Mouse (Mus musculus): ENCODE data around the gene Olfr520. TPM values are rescaled to one million over a fixed set of nuclear protein-coding genes. Genes with fewer than 3 reads are reported as not detected.
"Not testable (repeated sequence)": the region's sequence is repeated elsewhere in the genome, so short reads cannot be mapped to it uniquely, and the experiment has no call there.

Olfr520 gene
- polyA plus RNA-seq, 1 experiment from 2014 or later: not detected

DNA sequence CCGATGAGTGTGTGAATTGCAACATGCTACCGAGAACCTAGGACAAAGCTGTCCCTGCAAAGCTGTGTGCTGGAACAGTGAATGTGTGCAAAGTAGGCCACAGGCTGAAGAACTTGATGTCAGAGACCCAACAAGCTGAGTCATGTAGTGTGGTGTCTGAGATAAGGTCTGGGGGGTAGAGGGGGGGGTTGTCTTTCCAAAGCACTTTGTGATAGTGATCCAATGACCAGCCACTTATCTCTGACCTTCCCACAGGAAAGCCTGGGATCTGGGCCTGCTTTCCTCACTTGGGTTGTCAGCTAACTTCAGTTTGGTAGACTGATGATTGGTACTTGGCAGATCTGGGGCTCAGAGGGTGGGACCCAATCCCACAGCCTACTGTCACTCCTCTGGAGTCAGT, 4.5 kb downstream of the Olfr520 start:
- H3K4me3 ChIP-seq: no peak overlapping the region
- H3K9ac ChIP-seq: no peak overlapping the region
- ATAC-seq (ENCODE audit: low FRiP score): no peak
- H3K27me3 ChIP-seq: no peaks in the 10 kb centered on the region
- H3K4me2 ChIP-seq: no peak overlapping the region
- H3K27ac ChIP-seq: no peak overlapping the region
- 90% methylated on average over 2 of the region's 2 CpGs for WGBS
- no peaks in the 10 kb centered on the region for H3K36me3 ChIP-seq
- 0 out of 2 replicates have a peak, but pooled peaks cover 5% of the 10 kb centered on the region for H3K4me1 ChIP-seq (replicated peaks)
- no peaks in the 10 kb centered on the region for H3K9me3 ChIP-seq

DNA sequence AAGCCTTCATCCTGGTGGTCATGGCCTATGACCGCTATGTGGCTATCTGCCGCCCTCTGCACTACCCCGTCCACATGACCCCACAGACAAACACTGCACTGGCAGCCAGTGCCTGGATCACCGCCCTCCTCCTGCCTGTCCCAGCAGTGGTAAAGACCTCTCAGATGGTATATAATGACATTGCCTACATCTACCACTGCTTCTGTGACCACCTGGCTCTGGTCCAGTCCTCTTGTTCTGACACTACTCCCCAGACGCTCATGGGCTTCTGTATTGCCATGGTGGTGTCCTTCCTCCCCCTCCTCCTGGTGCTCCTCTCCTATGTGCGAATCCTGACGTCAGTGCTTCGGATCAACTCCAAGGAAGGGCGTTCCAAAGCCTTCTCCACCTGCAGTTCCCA, 5.4 kb downstream of the Olfr520 start:
- not testable (repeated sequence) for H3K4me2 ChIP-seq; H3K36me3 ChIP-seq; ATAC-seq (ENCODE audit: low FRiP score); H3K9me3 ChIP-seq; H3K4me1 ChIP-seq (replicated peaks); H3K9ac ChIP-seq; H3K27me3 ChIP-seq; H3K4me3 ChIP-seq; H3K27ac ChIP-seq
- WGBS: 94% methylated on average over 9 of the region's 9 CpGs

DNA sequence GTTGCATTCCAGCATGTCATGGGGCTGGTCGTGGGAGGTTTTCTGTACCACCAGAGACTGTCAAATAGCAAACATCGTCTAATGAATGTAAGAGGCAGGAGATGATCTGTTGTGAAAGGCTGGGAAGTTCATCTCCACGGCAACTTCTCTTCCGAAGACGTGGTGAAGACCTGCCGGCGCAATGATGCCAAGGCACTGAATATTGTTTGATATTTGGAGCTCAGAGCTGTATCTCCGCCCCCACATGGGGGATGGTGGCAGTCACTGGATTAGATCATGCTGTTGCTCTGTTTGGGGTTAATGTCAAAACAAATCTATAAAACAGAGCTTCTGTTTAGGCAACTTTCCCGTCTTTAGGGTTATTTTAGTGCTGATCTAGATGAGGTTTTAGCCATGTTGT, 9.2 kb downstream of the Olfr520 start:
- WGBS: 49% methylated on average over 9 of the region's 9 CpGs
- no peak overlapping the region for H3K4me2 ChIP-seq
- no peak overlapping the region for H3K4me3 ChIP-seq
- H3K4me1 ChIP-seq (replicated peaks): 0 out of 2 replicates have a peak, but pooled peaks cover 5% of the 10 kb centered on the region
- H3K36me3 ChIP-seq: no peaks in the 10 kb centered on the region
- no peak overlapping the region for H3K27ac ChIP-seq
- ATAC-seq (ENCODE audit: low FRiP score): no peak
- H3K27me3 ChIP-seq: no peaks in the 10 kb centered on the region
- no peaks in the 10 kb centered on the region for H3K9me3 ChIP-seq
- H3K9ac ChIP-seq: no peak overlapping the region

DNA sequence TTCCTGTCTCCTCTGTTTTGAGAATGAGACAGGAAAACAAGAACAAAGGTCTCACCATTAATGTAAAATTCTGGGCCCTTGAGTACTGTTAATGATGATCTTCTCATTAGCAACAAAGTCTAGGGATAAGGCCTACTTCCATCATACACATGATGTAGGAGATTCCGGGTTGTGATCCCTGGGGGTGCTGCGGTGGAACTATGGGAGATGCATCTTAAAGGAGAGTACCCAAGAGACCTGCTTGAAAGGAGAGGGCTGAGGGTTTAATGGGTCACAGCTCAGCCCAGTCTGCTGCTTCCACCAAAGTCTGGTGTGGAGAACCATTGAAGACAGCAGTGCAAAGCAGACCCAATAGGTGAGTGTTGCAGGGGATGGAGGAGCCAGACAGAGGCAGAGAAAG, 33.1 kb downstream of the Olfr520 start, which contains the start of gene Olfr521:
Gene Olfr521, plus strand, starts transcription at position 301 of the 400 bp plus-strand sequence.
- H3K4me2 ChIP-seq: no peak within 1 kb of the TSS
- WGBS: 83% methylated on average over 2 of the region's 2 CpGs
- H3K27me3 ChIP-seq: no peaks in the 10 kb centered on the region
- H3K4me1 ChIP-seq (replicated peaks): no peaks in the 10 kb centered on the region
- peaks cover 16% of the 10 kb centered on the region for H3K9me3 ChIP-seq
- peaks cover 6% of the 10 kb centered on the region; the same call in 1 of the 2 replicates for H3K36me3 ChIP-seq
- no peak within 1 kb of the TSS for H3K9ac ChIP-seq
- H3K27ac ChIP-seq: no peak within 1 kb of the TSS
- ATAC-seq (ENCODE audit: low FRiP score): no peak
- H3K4me3 ChIP-seq: no peak within 1 kb of the TSS

DNA sequence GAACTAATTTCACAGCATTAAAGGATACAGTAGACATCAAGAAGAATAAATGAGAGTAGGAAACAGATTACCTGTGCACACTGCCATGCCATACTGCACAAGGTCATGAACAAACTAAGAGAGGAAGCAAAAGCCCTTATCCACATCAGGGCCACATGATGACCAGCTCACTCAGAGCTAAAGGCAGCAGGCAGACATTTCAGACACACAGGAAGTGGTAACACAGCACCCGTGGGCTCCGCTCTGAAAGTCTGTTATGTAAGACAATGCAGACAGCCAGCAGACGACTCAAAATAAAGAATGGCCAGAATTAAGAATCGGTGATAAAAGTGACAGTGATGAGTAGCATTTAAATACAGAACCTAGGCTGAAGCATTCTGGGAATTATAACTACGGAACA, 51.3 kb downstream of the Olfr520 start:
- no peaks in the 10 kb centered on the region for H3K36me3 ChIP-seq
- H3K9ac ChIP-seq: no peak overlapping the region
- H3K4me2 ChIP-seq: no peak overlapping the region
- H3K4me3 ChIP-seq: no peak overlapping the region
- H3K27ac ChIP-seq: no peak overlapping the region
- 75% methylated on average over 5 of the region's 5 CpGs for WGBS
- no peaks in the 10 kb centered on the region for H3K9me3 ChIP-seq
- H3K4me1 ChIP-seq (replicated peaks): no peaks in the 10 kb centered on the region
- H3K27me3 ChIP-seq: no peaks in the 10 kb centered on the region
- no peak for ATAC-seq (ENCODE audit: low FRiP score)

DNA sequence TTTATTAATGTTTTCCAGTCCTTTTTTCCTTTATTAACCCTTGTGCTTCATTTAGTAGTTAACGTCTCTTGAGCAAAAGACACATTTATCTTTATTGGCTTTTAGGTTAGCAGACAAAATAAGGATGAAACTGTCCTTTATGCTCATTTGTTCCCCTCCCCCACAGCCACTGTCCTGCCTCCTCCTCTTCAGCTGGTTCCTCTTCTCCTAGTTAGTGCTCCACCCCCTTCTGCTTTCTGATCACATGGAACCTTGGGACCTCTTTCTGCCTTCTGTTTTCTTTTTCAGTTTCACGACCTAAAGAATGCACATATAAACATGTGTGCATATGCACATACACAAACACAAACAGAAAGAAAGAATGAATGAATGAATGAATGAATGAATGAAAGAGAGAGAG, 51.8 kb downstream of the Olfr520 start:
- whole genome bisulfite sequencing: 70% methylated on average over 2 of the region's 2 CpGs
- no peak overlapping the region for H3K4me3 ChIP-seq
- H3K27ac ChIP-seq: no peak overlapping the region
- no peaks in the 10 kb centered on the region for H3K27me3 ChIP-seq
- H3K4me1 ChIP-seq (replicated peaks): no peaks in the 10 kb centered on the region
- H3K4me2 ChIP-seq: no peak overlapping the region
- no peak overlapping the region for H3K9ac ChIP-seq
- no peaks in the 10 kb centered on the region for H3K9me3 ChIP-seq
- ATAC-seq (ENCODE audit: low FRiP score): no peak
- no peaks in the 10 kb centered on the region for H3K36me3 ChIP-seq

DNA sequence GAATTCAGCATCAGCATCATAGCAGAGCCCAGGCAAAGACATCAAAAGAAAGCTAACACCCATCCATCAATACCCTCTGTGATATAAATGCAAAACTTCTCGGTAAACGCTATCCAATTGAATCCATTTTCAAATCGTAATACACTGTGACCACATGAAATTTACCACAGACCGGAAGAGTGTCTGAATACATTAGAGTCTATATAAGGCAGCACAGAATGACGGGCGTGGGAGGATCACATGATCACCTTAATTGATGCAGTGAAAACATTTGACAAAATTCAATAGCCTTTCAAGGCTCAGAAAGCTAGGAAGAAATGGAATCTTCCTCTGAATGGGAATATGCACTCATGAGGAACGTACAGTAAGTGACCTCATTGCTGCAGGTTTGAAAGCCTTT, 53.3 kb downstream of the Olfr520 start:
- Histone ChIP-seq H3K9me3 (no peaks in the 10 kb centered on the region), H3K4me3 (no peak overlapping the region), H3K9ac (no peak overlapping the region), H3K27ac (no peak overlapping the region), H3K36me3 (no peaks in the 10 kb centered on the region), H3K4me1 (replicated peaks) (peaks cover 14% of the 10 kb centered on the region), H3K4me2 (no peak overlapping the region), H3K27me3 (no peaks in the 10 kb centered on the region)
- 68% methylated on average over 7 of the region's 7 CpGs for WGBS
- no peak for ATAC-seq (ENCODE audit: low FRiP score)

DNA sequence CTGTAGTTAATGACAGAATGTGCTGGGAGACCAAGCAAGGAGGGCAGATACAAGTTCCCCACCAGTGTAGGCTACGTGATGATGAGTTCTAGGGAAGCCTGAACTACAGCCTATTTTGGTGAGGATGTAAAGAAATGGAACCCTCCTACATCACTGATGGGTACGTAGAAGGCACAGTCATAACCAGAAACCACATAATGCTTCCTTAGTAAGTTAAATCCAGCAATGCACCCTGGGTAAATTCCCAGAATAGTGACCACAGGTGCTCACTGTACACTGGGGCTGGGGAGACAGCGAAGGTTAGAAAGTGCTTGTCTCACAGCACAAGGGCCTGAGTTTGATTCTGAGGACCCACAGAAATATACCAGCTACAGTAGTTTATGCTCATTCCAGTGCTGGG, 55.5 kb downstream of the Olfr520 start:
- Histone ChIP-seq H3K4me1 (replicated peaks) (peaks cover 20% of the 10 kb centered on the region), H3K4me3 (no peak overlapping the region), H3K27me3 (no peaks in the 10 kb centered on the region), H3K9ac (no peak overlapping the region), H3K4me2 (no peak overlapping the region), H3K9me3 (no peaks in the 10 kb centered on the region), H3K27ac (no peak overlapping the region), H3K36me3 (no peaks in the 10 kb centered on the region)
- ATAC-seq (ENCODE audit: low FRiP score): no peak
- WGBS: 87% methylated on average over 3 of the region's 3 CpGs

Other genes starting within 250 kb of the Olfr520 start
- gene Rps3, start 246.5 kb upstream of the Olfr520 start, polyA plus RNA-seq (2015; fragmentation: Nextera tagmentation; extraction: Ambion mirVana): 523 and 532 TPM in 2 replicates
- gene Arrb1, start 194.8 kb upstream of the Olfr520 start, polyA plus RNA-seq (2015; fragmentation: Nextera tagmentation; extraction: Ambion mirVana): 15.6 and 15.9 TPM in 2 replicates
- gene Tpbgl, start 103.2 kb upstream of the Olfr520 start, polyA plus RNA-seq (2015; fragmentation: Nextera tagmentation; extraction: Ambion mirVana): 1.4 TPM in 2 replicates
- gene Slco2b1, start 18.9 kb upstream of the Olfr520 start, polyA plus RNA-seq (2015; fragmentation: Nextera tagmentation; extraction: Ambion mirVana): 5.8 TPM in 2 replicates
- gene Olfr521, start 33.2 kb downstream of the Olfr520 start, polyA plus RNA-seq (2015; fragmentation: Nextera tagmentation; extraction: Ambion mirVana): not detected in 2 replicates
- gene Neu3, start 98.1 kb downstream of the Olfr520 start, polyA plus RNA-seq (2015; fragmentation: Nextera tagmentation; extraction: Ambion mirVana): 2.2 TPM in 2 replicates
- gene Xrra1, start 128.8 kb downstream of the Olfr520 start, polyA plus RNA-seq (2015; fragmentation: Nextera tagmentation; extraction: Ambion mirVana): 0.51 and 0.72 TPM in 2 replicates
- 331 and 344 TPM in 2 replicates for gene Spcs2, start 133.2 kb downstream of the Olfr520 start, polyA plus RNA-seq (2015; fragmentation: Nextera tagmentation; extraction: Ambion mirVana)